Mouse (Mus musculus) limb, embryonic 14.5 days (tissue): ENCODE results near the gene Nomo1. TPM values are rescaled to one million over a fixed set of nuclear protein-coding genes. Genes with fewer than 3 reads are reported as not detected.

Source experiments
- ATAC-seq: fragments of 200-750 bp; cut with Nextera tagmentation; 2 replicates; pipeline ENCODE4 v1.8.0; 2017; ENCODE audit warnings: low read depth, moderate number of reproducible peaks, moderate TSS enrichment; ENCODE audit not compliant: low FRiP score
- DNase-seq: peaks from one replicate; pipeline ENCODE4 v3.0.0-alpha.2; 2015; ENCODE audit warnings: low spot score
- H3K27ac ChIP-seq: fragments of 300-500 bp; sonication (generic); replicated peaks from 2 replicates; pipeline ENCODE4 v1.5.1; 2014; ENCODE audit warnings: low read depth, mild to moderate bottlenecking, low read length, moderate library complexity, mixed read lengths
- H3K27me3 ChIP-seq: fragments of 300-500 bp; sonication (generic); 2 replicates; pipeline ENCODE4 v1.6.1; 2014; ENCODE audit warnings: low read length, mixed read lengths; ENCODE audit not compliant: control insufficient read depth, insufficient read depth
- H3K36me3 ChIP-seq: fragments of 300-500 bp; sonication (generic); 2 replicates; pipeline ENCODE4 v1.6.1; 2014; ENCODE audit warnings: mild to moderate bottlenecking, low read length, moderate library complexity, mixed read lengths; ENCODE audit not compliant: control insufficient read depth, insufficient read depth
- H3K4me1 ChIP-seq: fragments of 300-500 bp; sonication (generic); 2 replicates; pipeline ENCODE4 v1.6.1; 2014; ENCODE audit warnings: antibody characterized with exemption, low read length, mixed read lengths; ENCODE audit not compliant: control insufficient read depth, insufficient read depth
- H3K4me2 ChIP-seq: fragments of 300-500 bp; sonication (generic); replicated peaks from 2 replicates; pipeline ENCODE4 v1.6.1; 2014; ENCODE audit warnings: low read depth, mild to moderate bottlenecking, low read length, moderate library complexity; ENCODE audit not compliant: severe bottlenecking
- H3K4me3 ChIP-seq: fragments of 300-500 bp; sonication (generic); replicated peaks from 2 replicates; pipeline ENCODE4 v1.5.1; 2014; ENCODE audit warnings: low read length
- H3K9ac ChIP-seq: fragments of 300-500 bp; sonication (generic); 2 replicates; pipeline ENCODE4 v1.6.1; 2014; ENCODE audit warnings: mild to moderate bottlenecking, low read depth, low read length, moderate library complexity; ENCODE audit not compliant: severe bottlenecking
- H3K9me3 ChIP-seq: fragments of 300-500 bp; sonication (generic); 2 replicates; pipeline ENCODE4 v1.6.1; 2016; ENCODE audit warnings: low read length; ENCODE audit not compliant: control insufficient read depth
- POLR2A ChIP-seq: fragments of 200-500 bp; IDR thresholded peaks from 2 replicates; pipeline ENCODE4 v1.8.0; 2012; ENCODE audit warnings: inconsistent platforms, mild to moderate bottlenecking, moderate library complexity, borderline replicate concordance; ENCODE audit not compliant: insufficient read depth, insufficient read length; ENCODE audit errors: extremely low read depth
- WGBS: fragments of 180-500 bp; shearing (Covaris S2); extraction: QIAGEN DNeasy Blood & Tissue Kit; methylation state at CpG from one replicate; pipeline ENCODE4 v1.1.7; 2014; 5-methylcytosine and 5-hydroxymethylcytosine counted together
- polyA plus RNA-seq, 2 experiments: library from polyadenylated mRNA; depleted of rRNA in 1 of 2; stranded (reverse) in 1 of 2; unstranded in 1 of 2; fragments of >200 nt; fragmentation: Nextera tagmentation in 1 of 2; extraction: Ambion mirVana in 1 of 2; gene quantifications; 2 replicates each; pipeline versions ENCODE4 v1.2.1 to v1.2.3; 2012 to 2014

Gene Nomo1
- polyA plus RNA-seq, 2 experiments = 21.2 to 39.5 TPM

DNA sequence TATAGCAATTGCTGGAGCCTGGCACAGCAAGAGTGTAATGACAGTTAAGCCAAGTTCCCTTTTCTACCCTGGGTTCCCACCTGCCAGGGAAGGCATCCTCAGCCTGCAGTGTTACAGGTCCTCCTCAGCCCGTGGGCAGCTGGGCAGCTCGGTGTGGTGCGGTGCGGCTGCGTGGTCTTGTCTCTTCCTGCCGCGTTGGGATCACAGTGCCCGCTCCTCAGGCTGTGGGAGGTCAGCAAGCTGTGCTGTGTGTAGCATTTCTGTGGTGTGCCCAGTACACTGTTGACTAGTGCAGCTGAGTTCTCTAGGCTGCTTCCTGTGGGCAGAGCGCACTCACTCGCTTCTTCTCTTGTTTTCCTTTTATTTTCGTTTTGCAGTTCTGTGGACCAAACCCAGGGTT lies 25.4 kb downstream of the Nomo1 start:
- Histone ChIP-seq H3K4me2 (no peak overlapping the region), H3K27me3 (no peaks in the 10 kb centered on the region), H3K9ac (no peak overlapping the region), H3K4me3 (no peak overlapping the region), H3K9me3 (no peaks in the 10 kb centered on the region), H3K27ac (no peak overlapping the region), H3K4me1 (no peaks in the 10 kb centered on the region), H3K36me3 (peaks cover 78% of the 10 kb centered on the region)
- DNase-seq (no peak), ATAC-seq (no peak)
- no peak for TF ChIP-seq POLR2A
- WGBS = 97% methylated on average over 11 of the region's 11 CpGs

DNA sequence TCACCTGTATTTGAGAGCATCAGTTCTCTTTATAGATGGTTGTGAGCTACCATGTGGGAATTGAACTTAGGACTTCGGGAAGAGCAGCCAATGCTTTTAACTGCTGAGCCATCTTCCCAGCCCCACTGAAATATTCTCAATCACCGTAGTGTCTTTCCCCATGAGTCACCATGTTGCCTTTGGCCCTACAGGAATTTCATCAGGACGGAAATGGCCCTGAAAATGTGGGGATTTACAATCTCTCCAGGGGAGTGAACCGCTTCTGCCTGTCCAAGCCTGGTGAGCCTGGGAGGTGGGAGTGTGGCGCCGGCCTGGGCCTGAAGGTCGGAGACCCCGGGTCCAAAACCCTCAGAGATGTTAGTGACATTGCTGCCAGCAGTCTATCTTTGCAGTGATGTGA lies 27.2 kb downstream of the Nomo1 start:
- no peak overlapping the region for H3K4me2 ChIP-seq
- H3K27ac ChIP-seq = no peak overlapping the region
- DNase-seq (no peak), ATAC-seq (no peak)
- H3K4me3 ChIP-seq = no peak overlapping the region
- H3K27me3 ChIP-seq = no peaks in the 10 kb centered on the region
- 92% methylated on average over 8 of the region's 8 CpGs for WGBS
- peaks cover 72% of the 10 kb centered on the region for H3K36me3 ChIP-seq
- no peaks in the 10 kb centered on the region for H3K4me1 ChIP-seq
- no peaks in the 10 kb centered on the region for H3K9me3 ChIP-seq
- no peak overlapping the region for H3K9ac ChIP-seq
- no peak for TF ChIP-seq POLR2A

GRCm38 (mm10) chr7:46061614-46062013 lies 28.1 kb downstream of the Nomo1 start:
- no peak for TF ChIP-seq POLR2A
- Histone ChIP-seq H3K9ac (no peak overlapping the region), H3K4me1 (no peaks in the 10 kb centered on the region), H3K4me2 (no peak overlapping the region), H3K4me3 (no peak overlapping the region), H3K9me3 (no peaks in the 10 kb centered on the region), H3K27ac (no peak overlapping the region), H3K36me3 (peaks cover 74% of the 10 kb centered on the region), H3K27me3 (no peaks in the 10 kb centered on the region)
- ATAC-seq (no peak), DNase-seq (no peak)
- WGBS = 97% methylated on average over 16 of the region's 16 CpGs

- no peaks in the 10 kb centered on the region for H3K27me3 ChIP-seq
- no peak overlapping the region for H3K27ac ChIP-seq
- no peak overlapping the region for H3K9ac ChIP-seq
- DNase-seq (no peak), ATAC-seq (no peak)
- peaks cover 80% of the 10 kb centered on the region for H3K36me3 ChIP-seq
- H3K9me3 ChIP-seq = no peaks in the 10 kb centered on the region
- no peak overlapping the region for H3K4me2 ChIP-seq
- WGBS = 97% methylated on average over 6 of the region's 6 CpGs
- no peak overlapping the region for H3K4me3 ChIP-seq
- no peak for TF ChIP-seq POLR2A
- no peaks in the 10 kb centered on the region for H3K4me1 ChIP-seq
Observed at GRCm38 (mm10) chr7:46063296-46063695, 29.8 kb downstream of the Nomo1 start.

DNA sequence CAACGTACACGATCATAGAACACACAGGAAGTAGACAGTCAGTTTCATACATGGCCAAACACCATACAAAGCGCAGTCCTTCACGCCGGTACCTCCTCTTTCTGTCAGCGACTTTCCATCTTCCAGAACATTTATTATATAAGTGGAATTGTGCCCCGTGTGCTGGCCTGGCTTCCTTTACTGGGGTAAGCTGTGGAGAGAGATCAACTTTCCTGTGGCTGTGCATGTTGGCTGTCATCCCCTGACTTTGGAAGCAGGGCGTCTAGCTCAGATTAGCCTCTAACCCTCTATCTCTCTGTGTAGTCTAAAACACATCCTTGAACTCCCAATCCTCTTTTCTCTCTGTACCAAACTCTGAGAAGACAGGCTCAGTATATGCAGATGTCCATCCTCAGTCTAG lies 35.3 kb downstream of the Nomo1 start:
- Histone ChIP-seq H3K27ac (no peak overlapping the region), H3K9ac (no peak overlapping the region), H3K4me1 (no peaks in the 10 kb centered on the region), H3K36me3 (peaks cover 93% of the 10 kb centered on the region), H3K4me2 (no peak overlapping the region), H3K4me3 (no peak overlapping the region), H3K9me3 (no peaks in the 10 kb centered on the region), H3K27me3 (no peaks in the 10 kb centered on the region)
- 95% methylated on average over 8 of the region's 8 CpGs for WGBS
- no peak for DNase-seq
- no peak for TF ChIP-seq POLR2A
- no peak for ATAC-seq

DNA sequence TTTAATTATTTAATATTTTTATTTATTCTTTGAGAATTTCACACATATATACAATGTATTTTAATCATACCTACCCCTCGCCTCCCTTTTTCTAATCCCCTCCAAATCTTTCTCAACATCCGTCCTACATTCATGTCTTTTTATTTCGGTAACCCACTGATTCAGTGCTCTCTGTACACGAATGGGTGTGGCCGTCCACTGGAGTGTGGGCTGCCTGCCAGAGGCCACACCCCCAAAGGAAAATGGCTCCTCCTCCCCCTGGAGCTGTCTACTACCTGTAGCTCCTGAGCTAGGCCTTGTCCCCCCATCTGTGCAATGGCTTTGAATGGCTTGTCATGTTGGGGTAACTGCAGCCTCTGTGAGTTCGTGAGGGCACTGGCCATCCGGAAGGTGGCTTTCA lies 43.3 kb downstream of the Nomo1 start:
- WGBS = 88% methylated on average over 7 of the region's 7 CpGs
- H3K27me3 ChIP-seq = no peaks in the 10 kb centered on the region
- DNase-seq (no peak), ATAC-seq (no peak)
- H3K36me3 ChIP-seq = peaks cover 94% of the 10 kb centered on the region
- no peaks in the 10 kb centered on the region for H3K9me3 ChIP-seq
- no peak overlapping the region for H3K27ac ChIP-seq
- no peak for TF ChIP-seq POLR2A
- H3K4me3 ChIP-seq = no peak overlapping the region
- H3K4me2 ChIP-seq = no peak overlapping the region
- H3K4me1 ChIP-seq = no peaks in the 10 kb centered on the region
- no peak overlapping the region for H3K9ac ChIP-seq
